Mouse (Mus musculus): ENCODE data around the gene Mettl1. TPM values are rescaled to one million over a fixed set of nuclear protein-coding genes. Genes with fewer than 3 reads are reported as not detected.
A peak's percentile ranks its signal among the peaks of the same experiment; 100 is the strongest.
"Not testable (repeated sequence)": the region's sequence is repeated elsewhere in the genome, so short reads cannot be mapped to it uniquely, and the experiment has no call there.

The Mettl1 gene
- polyA plus RNA-seq, 1 experiment from 2014 or later = 37.4 TPM

- ATAC-seq (replicated peaks; ENCODE audit: low FRiP score, low read depth) (peak; percentile 22; the same call in 1 of the 2 replicates), DNase-seq (ENCODE audit: low spot score) (peak; percentile 79)
- Histone ChIP-seq H3K27me3 (ENCODE audit: insufficient read depth, low read length) (no peaks in the 10 kb centered on the region), H3K9me3 (replicated peaks; ENCODE audit: low read length) (no peaks in the 10 kb centered on the region), H3K27ac (peak overlapping the region; percentile 91), H3K9ac (ENCODE audit: low read depth, low read length) (peak overlapping the region; percentile 71), H3K4me3 (replicated peaks; ENCODE audit: low read depth, low read length) (peak overlapping the region; percentile 72), H3K36me3 (ENCODE audit: insufficient read depth, low read length) (peaks cover 35% of the 10 kb centered on the region), H3K4me2 (ENCODE audit: low read length) (peak overlapping the region; percentile 73), H3K4me1 (replicated peaks; ENCODE audit: insufficient read depth, low read length) (peaks cover 21% of the 10 kb centered on the region)
- no peak for TF ChIP-seq CTCF (IDR thresholded peaks at IDR 0.05; ENCODE audit: low read depth)
- 6% methylated on average over 30 of the region's 30 CpGs for WGBS
These were observed 28.3 kb downstream of the Mettl1 start for GRCm38 (mm10) chr10:127069281-127070189.

- Histone ChIP-seq H3K4me2 (ENCODE audit: low read length) (peak within 1 kb of the TSS; percentile 73), H3K4me3 (replicated peaks; ENCODE audit: low read depth, low read length) (peak within 1 kb of the TSS; percentile 72), H3K27ac (peak within 1 kb of the TSS; percentile 91), H3K9me3 (replicated peaks; ENCODE audit: low read length) (no peaks in the 10 kb centered on the region), H3K36me3 (ENCODE audit: insufficient read depth, low read length) (peaks cover 29% of the 10 kb centered on the region), H3K9ac (ENCODE audit: low read depth, low read length) (peak within 1 kb of the TSS; percentile 71), H3K27me3 (ENCODE audit: insufficient read depth, low read length) (no peaks in the 10 kb centered on the region), H3K4me1 (replicated peaks; ENCODE audit: insufficient read depth, low read length) (peaks cover 16% of the 10 kb centered on the region; the same call in 1 of the 2 replicates)
- no peak for TF ChIP-seq CTCF (IDR thresholded peaks at IDR 0.05; ENCODE audit: low read depth)
- DNase-seq (ENCODE audit: low spot score) = peak; percentile 99
- peak; percentile 83 for ATAC-seq (replicated peaks; ENCODE audit: low FRiP score, low read depth)
- WGBS = 2% methylated on average over 36 of the region's 36 CpGs
These were observed 29.2 kb downstream of the Mettl1 start, which contains the start of gene Tspan31 for GRCm38 (mm10) chr10:127070190-127071121. Tspan31 (minus strand) TSS chr10:127070264.

DNA sequence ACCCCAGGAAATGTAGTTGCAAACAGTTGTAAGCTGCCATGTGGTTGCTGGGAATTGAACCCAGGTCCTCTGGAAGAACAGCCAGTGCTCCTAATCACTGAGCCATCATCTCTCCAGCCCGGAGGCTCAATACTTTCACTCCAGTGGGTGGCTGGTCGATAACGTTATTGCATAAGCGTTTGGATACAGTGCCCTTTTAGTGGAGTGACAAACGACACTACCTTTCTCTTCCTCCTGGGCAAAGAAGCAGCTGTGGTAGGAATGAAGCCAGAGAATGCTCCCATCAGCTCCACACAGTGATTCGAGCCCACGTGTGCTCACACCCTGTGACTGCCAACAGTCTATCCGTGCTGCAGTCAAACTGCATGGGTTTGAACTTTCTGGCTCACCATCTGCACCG lies 30.0 kb downstream of the Mettl1 start:
- DNase-seq (ENCODE audit: low spot score) (no peak), ATAC-seq (replicated peaks; ENCODE audit: low FRiP score, low read depth) (no peak)
- 72% methylated on average over 9 of the region's 9 CpGs for WGBS
- Histone ChIP-seq H3K4me2 (ENCODE audit: low read length) (peak overlapping the region; percentile 73), H3K9ac (ENCODE audit: low read depth, low read length) (no peak overlapping the region), H3K4me1 (replicated peaks; ENCODE audit: insufficient read depth, low read length) (peaks cover 16% of the 10 kb centered on the region; the same call in 1 of the 2 replicates), H3K9me3 (replicated peaks; ENCODE audit: low read length) (no peaks in the 10 kb centered on the region), H3K27ac (no peak overlapping the region), H3K4me3 (replicated peaks; ENCODE audit: low read depth, low read length) (no peak overlapping the region), H3K36me3 (ENCODE audit: insufficient read depth, low read length) (peaks cover 22% of the 10 kb centered on the region), H3K27me3 (ENCODE audit: insufficient read depth, low read length) (no peaks in the 10 kb centered on the region)
- no peak for TF ChIP-seq CTCF (IDR thresholded peaks at IDR 0.05; ENCODE audit: low read depth)

DNA sequence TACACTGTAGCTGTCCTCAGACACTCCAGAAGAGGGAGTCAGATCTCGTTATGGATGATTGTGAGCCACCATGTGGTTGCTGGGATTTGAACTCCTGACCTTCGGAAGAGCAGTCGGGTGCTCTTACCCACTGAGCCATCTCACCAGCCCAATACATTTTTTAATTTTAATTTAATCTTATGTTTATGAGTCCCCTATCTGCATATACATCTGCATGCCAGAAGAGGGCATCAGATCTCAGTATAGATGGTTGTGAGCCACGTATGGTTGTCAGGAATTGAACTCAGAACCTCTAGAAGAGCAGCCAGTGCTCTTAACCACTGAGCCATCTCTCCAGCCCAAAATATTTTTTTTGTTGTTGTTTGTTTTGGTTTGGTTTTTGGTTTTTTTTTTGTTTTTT lies 31.1 kb downstream of the Mettl1 start:
- not testable (repeated sequence) for H3K27me3 ChIP-seq (ENCODE audit: insufficient read depth, low read length)
- WGBS = 80% methylated on average over 4 of the region's 4 CpGs
- peaks cover 16% of the 10 kb centered on the region; the same call in 1 of the 2 replicates for H3K4me1 ChIP-seq (replicated peaks; ENCODE audit: insufficient read depth, low read length)

DNA sequence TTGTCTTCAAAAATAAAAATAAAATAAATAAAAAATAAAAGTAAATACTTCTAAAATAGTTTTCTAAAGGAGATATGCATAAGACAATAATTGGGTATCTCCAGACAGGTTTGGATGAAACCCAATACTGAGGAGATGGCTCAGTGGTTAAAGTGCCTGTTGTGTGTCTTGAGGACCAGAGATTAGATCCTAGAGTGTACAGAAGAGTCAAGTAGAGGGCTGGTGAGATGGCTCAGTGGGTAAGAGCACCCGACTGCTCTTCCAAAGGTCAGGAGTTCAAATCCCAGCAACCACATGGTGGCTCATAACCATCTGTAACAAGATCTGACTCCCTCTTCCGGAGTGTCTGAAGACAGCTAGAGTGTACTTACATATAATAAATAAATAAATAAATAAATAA lies 31.8 kb downstream of the Mettl1 start:
- WGBS = 57% methylated on average over 2 of the region's 2 CpGs
- not testable (repeated sequence) for H3K4me2 ChIP-seq (ENCODE audit: low read length); H3K4me3 ChIP-seq (replicated peaks; ENCODE audit: low read depth, low read length); DNase-seq (ENCODE audit: low spot score); H3K36me3 ChIP-seq (ENCODE audit: insufficient read depth, low read length); ATAC-seq (replicated peaks; ENCODE audit: low FRiP score, low read depth); H3K9ac ChIP-seq (ENCODE audit: low read depth, low read length); H3K27ac ChIP-seq; H3K9me3 ChIP-seq (replicated peaks; ENCODE audit: low read length); H3K27me3 ChIP-seq (ENCODE audit: insufficient read depth, low read length)
- H3K4me1 ChIP-seq (replicated peaks; ENCODE audit: insufficient read depth, low read length) = peaks cover 16% of the 10 kb centered on the region; the same call in 1 of the 2 replicates

More for the DNA sequence above, 31.1 kb downstream of the Mettl1 start:
- DNase-seq (ENCODE audit: low spot score); H3K4me3 ChIP-seq (replicated peaks; ENCODE audit: low read depth, low read length); H3K27ac ChIP-seq; ATAC-seq (replicated peaks; ENCODE audit: low FRiP score, low read depth); H3K9ac ChIP-seq (ENCODE audit: low read depth, low read length); H3K9me3 ChIP-seq (replicated peaks; ENCODE audit: low read length); H3K4me2 ChIP-seq (ENCODE audit: low read length): not testable (repeated sequence)
- peaks cover 13% of the 10 kb centered on the region for H3K36me3 ChIP-seq (ENCODE audit: insufficient read depth, low read length)

DNA sequence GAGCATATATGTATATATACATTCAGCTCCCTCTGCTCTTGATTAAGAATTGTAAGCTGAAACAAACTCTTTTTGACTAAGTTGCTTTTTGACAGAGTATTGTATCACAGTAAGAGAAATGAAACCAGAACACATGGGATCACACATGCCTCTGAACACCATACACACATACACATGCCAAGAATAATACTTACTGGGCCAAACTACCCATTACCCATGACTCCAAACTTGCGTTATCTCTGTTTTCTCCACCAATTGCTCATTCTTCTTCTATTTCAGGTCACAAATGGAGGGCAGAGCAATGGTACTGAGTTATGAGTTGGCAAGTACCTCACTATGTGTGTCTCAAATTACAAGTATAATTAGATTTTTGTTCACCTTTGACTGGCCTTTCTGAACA lies 32.8 kb downstream of the Mettl1 start:
- no peaks in the 10 kb centered on the region for H3K36me3 ChIP-seq (ENCODE audit: insufficient read depth, low read length)
- 81% methylated on average over 1 of the region's 1 CpGs for WGBS
- TF ChIP-seq CTCF (IDR thresholded peaks at IDR 0.05; ENCODE audit: low read depth) = no peak
- H3K9me3 ChIP-seq (replicated peaks; ENCODE audit: low read length) = no peaks in the 10 kb centered on the region
- H3K4me2 ChIP-seq (ENCODE audit: low read length) = no peak overlapping the region
- no peak overlapping the region for H3K4me3 ChIP-seq (replicated peaks; ENCODE audit: low read depth, low read length)
- no peak overlapping the region for H3K9ac ChIP-seq (ENCODE audit: low read depth, low read length)
- no peak for ATAC-seq (replicated peaks; ENCODE audit: low FRiP score, low read depth)
- peaks cover 14% of the 10 kb centered on the region; the same call in 1 of the 2 replicates for H3K4me1 ChIP-seq (replicated peaks; ENCODE audit: insufficient read depth, low read length)
- no peak for DNase-seq (ENCODE audit: low spot score)
- H3K27ac ChIP-seq = no peak overlapping the region
- H3K27me3 ChIP-seq (ENCODE audit: insufficient read depth, low read length) = peaks cover 15% of the 10 kb centered on the region
